Mouse (Mus musculus) cortical plate, adult 2 months (tissue): ENCODE measurements around the gene Ccnc.

Source experiments
- CTCF ChIP-seq: fragments of 200-500 bp; IDR thresholded peaks from 2 replicates; pipeline ENCODE4 v1.5.1; 2011; ENCODE audit warnings: mild to moderate bottlenecking, control low read depth, low read length; ENCODE audit not compliant: insufficient read depth; ENCODE audit errors: extremely low read depth
- POLR2A ChIP-seq: fragments of 200-500 bp; IDR thresholded peaks from 2 replicates; pipeline ENCODE4 v1.6.1; 2011; ENCODE audit warnings: mild to moderate bottlenecking, low read length, control low read depth; ENCODE audit not compliant: insufficient read depth; ENCODE audit errors: extremely low read depth

- TF ChIP-seq CTCF (no peak), POLR2A (no peak)
Observed at GRCm38 (mm10) chr4:21793631-21794030, 66.1 kb downstream of the Ccnc start.
